Mouse (Mus musculus) olfactory bulb, adult 2 months (tissue): ENCODE data around the gene Arap1.

Experiments used
- CTCF ChIP-seq: fragments of 200-500 bp; IDR thresholded peaks from 2 replicates; pipeline ENCODE4 v1.5.1; 2012; ENCODE audit warnings: low read depth, mild to moderate bottlenecking, low read length, moderate library complexity; ENCODE audit not compliant: insufficient read depth
- POLR2A ChIP-seq: fragments of 200-500 bp; IDR thresholded peaks from 2 replicates; pipeline ENCODE4 v1.6.1; 2012; ENCODE audit warnings: mild to moderate bottlenecking, low read depth, low read length, moderate library complexity; ENCODE audit not compliant: insufficient read depth

GRCm38 (mm10) chr7:101323141-101323594 lies 24.7 kb upstream of the Arap1 start:
- TF ChIP-seq CTCF, result no peak
- TF ChIP-seq POLR2A, result no peak
